Mouse (Mus musculus) MEL (cell line): ENCODE results near the gene Slc7a6. TPM values are rescaled to one million over a fixed set of nuclear protein-coding genes. Genes with fewer than 3 reads are reported as not detected.

Experiments
- DNase-seq: peaks from one replicate; pipeline ENCODE4 v3.0.0; 2011; ENCODE audit warnings: low read depth, low spot score
- H3K27ac ChIP-seq: 2 replicates; pipeline ENCODE4 v1.5.1; 2012; ENCODE audit warnings: low read depth, mild to moderate bottlenecking, control low read depth, low read length, moderate library complexity; ENCODE audit not compliant: control insufficient read depth
- H3K27me3 ChIP-seq, 2 experiments: fragments of 150-350 bp in 1 of 2; sonication (generic) in 1 of 2; 2 replicates each; pipeline ENCODE4 v1.6.1; 2012; ENCODE audit warnings: low read length in 2 of 2, mild to moderate bottlenecking in 2 of 2, improper control_type of control experiment in 1 of 2, moderate library complexity in 1 of 2; ENCODE audit not compliant: insufficient read depth in 2 of 2, control insufficient read depth in 1 of 2
- H3K36me3 ChIP-seq, 2 experiments: 2 replicates each; pipeline ENCODE4 v1.6.1; 2012 to 2014; ENCODE audit warnings: low read length in 2 of 2, improper control_type of control experiment in 1 of 2, inconsistent platforms in 1 of 2, mild to moderate bottlenecking in 1 of 2; ENCODE audit not compliant: insufficient read depth in 2 of 2, control insufficient read depth in 1 of 2
- H3K4me1 ChIP-seq, 2 experiments: fragments of 150-350 bp in 1 of 2; sonication (generic) in 1 of 2; 2 replicates each; pipeline ENCODE4 v1.6.1; 2012; ENCODE audit warnings: low read length in 2 of 2, improper control_type of control experiment in 1 of 2, mild to moderate bottlenecking in 1 of 2; ENCODE audit not compliant: insufficient read depth in 2 of 2, control insufficient read depth in 1 of 2
- H3K4me3 ChIP-seq, 2 experiments: fragments of 150-350 bp in 1 of 2; sonication (generic) in 1 of 2; 2 replicates each; pipeline ENCODE4 v1.5.1; 2012; ENCODE audit warnings: low read depth in 2 of 2, low read length in 2 of 2, mild to moderate bottlenecking in 2 of 2, moderate library complexity in 2 of 2, control low read depth in 1 of 2, improper control_type of control experiment in 1 of 2; ENCODE audit not compliant: control insufficient read depth in 1 of 2, insufficient read depth in 1 of 2
- H3K79me2 ChIP-seq: 2 replicates; pipeline ENCODE4 v1.6.1; 2012; ENCODE audit warnings: mild to moderate bottlenecking, low read length, moderate library complexity; ENCODE audit not compliant: control insufficient read depth, poor library complexity, insufficient read depth
- H3K9ac ChIP-seq: 2 replicates; pipeline ENCODE4 v1.6.1; 2012; ENCODE audit warnings: low read depth, mild to moderate bottlenecking, control low read depth, low read length, moderate library complexity; ENCODE audit not compliant: control insufficient read depth, poor library complexity, severe bottlenecking
- H3K9me3 ChIP-seq: fragments of 150-350 bp; sonication (generic); replicated peaks from 2 replicates; pipeline ENCODE4 v1.6.1; 2012; ENCODE audit warnings: mild to moderate bottlenecking, low read length, improper control_type of control experiment, moderate library complexity; ENCODE audit not compliant: insufficient read depth
- CHD1 ChIP-seq: IDR thresholded peaks from 2 replicates; pipeline ENCODE4 v1.6.1; 2012; ENCODE audit warnings: low read depth, mild to moderate bottlenecking, inconsistent platforms, low read length, improper control_type of control experiment
- CTCF ChIP-seq, 3 experiments: IDR thresholded peaks in 2 of 3; conservative IDR thresholded peaks in 1 of 3; 2 replicates each; pipeline ENCODE4 v1.5.1; 2011 to 2012; ENCODE audit warnings: low read length in 3 of 3, low read depth in 2 of 3, mild to moderate bottlenecking in 2 of 3, improper control_type of control experiment in 1 of 3, inconsistent platforms in 1 of 3, mixed read lengths in 1 of 3, moderate library complexity in 1 of 3; ENCODE audit not compliant: control insufficient read depth in 1 of 3, insufficient read depth in 1 of 3, poor library complexity in 1 of 3, severe bottlenecking in 1 of 3
- ELF1 ChIP-seq: IDR thresholded peaks from 2 replicates; pipeline ENCODE4 v1.6.1; 2014; ENCODE audit warnings: low read depth, mild to moderate bottlenecking, inconsistent platforms, low read length, improper control_type of control experiment, moderate library complexity
- EP300 ChIP-seq, 2 experiments: IDR thresholded peaks; 2 replicates each; pipeline ENCODE4 v1.6.1; 2011; ENCODE audit warnings: improper control_type of control experiment in 2 of 2, low read length in 2 of 2, low read depth in 1 of 2, mild to moderate bottlenecking in 1 of 2
- ETS1 ChIP-seq: IDR thresholded peaks from 2 replicates; pipeline ENCODE4 v1.6.1; 2012; ENCODE audit warnings: low read depth, mild to moderate bottlenecking, inconsistent platforms, low read length, improper control_type of control experiment, moderate library complexity
- GABPA ChIP-seq: IDR thresholded peaks from 2 replicates; pipeline ENCODE4 v1.6.1; 2012; ENCODE audit warnings: low read depth, mild to moderate bottlenecking, inconsistent platforms, low read length, improper control_type of control experiment, moderate library complexity
- HCFC1 ChIP-seq: IDR thresholded peaks from 2 replicates; pipeline ENCODE4 v1.6.1; 2012; ENCODE audit warnings: low read depth, mild to moderate bottlenecking, inconsistent platforms, low read length, improper control_type of control experiment, moderate library complexity
- JUND ChIP-seq: IDR thresholded peaks from 2 replicates; pipeline ENCODE4 v1.6.1; 2011; ENCODE audit warnings: low read depth, mild to moderate bottlenecking, improper control_type of control experiment, low read length
- KAT2A ChIP-seq: conservative IDR thresholded peaks from 2 replicates; pipeline ENCODE4 v1.6.1; 2012; ENCODE audit warnings: low read depth, low read length, improper control_type of control experiment, inconsistent platforms
- MAFK ChIP-seq: IDR thresholded peaks from 2 replicates; pipeline ENCODE4 v1.6.1; 2011; ENCODE audit warnings: low read depth, mild to moderate bottlenecking, low read length, improper control_type of control experiment, borderline replicate concordance
- MAZ ChIP-seq: IDR thresholded peaks from 2 replicates; pipeline ENCODE4 v1.6.1; 2012; ENCODE audit warnings: low read depth, mild to moderate bottlenecking, inconsistent platforms, low read length, improper control_type of control experiment
- MEF2A ChIP-seq: IDR thresholded peaks from 2 replicates; pipeline ENCODE4 v1.6.1; 2014; ENCODE audit warnings: low read depth, mild to moderate bottlenecking, inconsistent platforms, low read length, improper control_type of control experiment; ENCODE audit not compliant: poor library complexity, insufficient replicate concordance, severe bottlenecking; ENCODE audit errors: extremely low read depth
- MXI1 ChIP-seq: IDR thresholded peaks from 2 replicates; pipeline ENCODE4 v1.6.1; 2011; ENCODE audit warnings: mild to moderate bottlenecking, low read depth, low read length, improper control_type of control experiment
- MYC ChIP-seq: IDR thresholded peaks from 2 replicates; pipeline ENCODE4 v1.6.1; 2011; ENCODE audit warnings: low read depth, mild to moderate bottlenecking, low read length, improper control_type of control experiment, moderate library complexity
- POLR2A ChIP-seq, 2 experiments: IDR thresholded peaks; 2 replicates each; pipeline ENCODE4 v1.6.1; 2011 to 2012; ENCODE audit warnings: low read length in 2 of 2, mild to moderate bottlenecking in 2 of 2, control low read depth in 1 of 2, improper control_type of control experiment in 1 of 2, low read depth in 1 of 2, moderate library complexity in 1 of 2; ENCODE audit not compliant: control insufficient read depth in 1 of 2, insufficient read depth in 1 of 2, poor library complexity in 1 of 2
- POLR2AphosphoS2 ChIP-seq: IDR thresholded peaks from 2 replicates; pipeline ENCODE4 v1.6.1; 2011; ENCODE audit warnings: low read length, improper control_type of control experiment
- RAD21 ChIP-seq: IDR thresholded peaks from 2 replicates; pipeline ENCODE4 v1.6.1; 2011; ENCODE audit warnings: mild to moderate bottlenecking, low read depth, low read length, improper control_type of control experiment
- TCF12 ChIP-seq: IDR thresholded peaks from 2 replicates; pipeline ENCODE4 v1.6.1; 2014; ENCODE audit warnings: low read depth, mild to moderate bottlenecking, inconsistent platforms, low read length, improper control_type of control experiment, moderate library complexity
- UBTF ChIP-seq: IDR thresholded peaks from 2 replicates; pipeline ENCODE4 v1.6.1; 2012; ENCODE audit warnings: low read depth, mild to moderate bottlenecking, inconsistent platforms, low read length, improper control_type of control experiment, moderate library complexity, borderline replicate concordance; ENCODE audit not compliant: insufficient read depth
- USF1 ChIP-seq: IDR thresholded peaks from 2 replicates; pipeline ENCODE4 v1.6.1; 2014; ENCODE audit warnings: low read depth, mild to moderate bottlenecking, inconsistent platforms, low read length, improper control_type of control experiment, moderate library complexity
- USF2 ChIP-seq, 2 experiments: IDR thresholded peaks; 2 replicates each; pipeline ENCODE4 v1.6.1; 2011 to 2012; ENCODE audit warnings: improper control_type of control experiment in 2 of 2, low read length in 2 of 2, borderline replicate concordance in 1 of 2, inconsistent platforms in 1 of 2, low read depth in 1 of 2, mild to moderate bottlenecking in 1 of 2; ENCODE audit not compliant: insufficient read depth in 1 of 2
- ZC3H11A ChIP-seq: IDR thresholded peaks from 2 replicates; pipeline ENCODE4 v1.6.1; 2012; ENCODE audit warnings: low read depth, mild to moderate bottlenecking, inconsistent platforms, low read length, improper control_type of control experiment
- ZMIZ1 ChIP-seq: IDR thresholded peaks from 2 replicates; pipeline ENCODE4 v1.6.1; 2012; ENCODE audit warnings: low read depth, mild to moderate bottlenecking, inconsistent platforms, low read length, improper control_type of control experiment, moderate library complexity
- ZNF384 ChIP-seq: IDR thresholded peaks from 2 replicates; pipeline ENCODE4 v1.6.1; 2012; ENCODE audit warnings: low read depth, mild to moderate bottlenecking, inconsistent platforms, low read length, improper control_type of control experiment
- polyA plus RNA-seq, 2 experiments: library from polyadenylated mRNA; stranded (reverse) in 1 of 2; unstranded in 1 of 2; fragments of >175 nt in 1 of 2; fragments of >200 nt in 1 of 2; gene quantifications; 2 replicates each; pipeline versions ENCODE4 v1.2.1 to v1.2.4; 2012; ENCODE audit warnings: low replicate concordance in 2 of 2, low read depth in 1 of 2; ENCODE audit not compliant: insufficient read length in 2 of 2, insufficient read depth in 1 of 2, missing spikeins in 1 of 2
- total RNA-seq: library from RNA; depleted of rRNA; stranded (reverse); fragments of 300-350 nt; gene quantifications from 2 replicates; pipeline ENCODE4 v1.2.3, GENCODE M21; 2012

The Slc7a6 gene
- total and polyA plus RNA-seq, 3 experiments, result 34.4 to 48.2 TPM; not detected in 1

DNA sequence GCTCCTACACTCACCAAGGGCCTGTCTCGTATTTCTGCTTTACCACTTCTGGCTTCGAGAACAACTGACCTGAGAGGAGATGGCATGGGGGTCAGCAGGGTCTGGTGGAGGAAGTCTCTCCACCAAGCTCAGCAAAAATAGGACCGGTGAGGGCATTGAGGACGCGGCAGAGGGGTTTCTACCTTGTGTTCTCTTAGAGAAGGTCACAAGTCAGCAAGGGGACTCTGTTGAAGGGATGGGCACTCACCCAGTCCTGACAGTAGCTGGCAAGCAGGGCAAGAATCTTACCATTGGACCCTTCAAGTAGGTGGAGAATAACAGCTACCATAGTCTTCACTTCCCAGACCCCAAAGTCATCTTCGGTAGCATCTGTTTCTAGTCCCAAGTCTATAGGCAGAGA, 34.7 kb upstream of the Slc7a6 start:
- no peak for DNase-seq
- Histone ChIP-seq H3K9ac (no peak overlapping the region), H3K4me3 (no peak overlapping the region), H3K27me3 (peaks cover 0 to 7% of the 10 kb centered on the region in 2 experiments; a peak in 2 of 4 replicates), H3K79me2 (no peaks in the 10 kb centered on the region; the same call in 1 of the 2 replicates), H3K9me3 (no peaks in the 10 kb centered on the region), H3K4me1 (peaks cover 5 to 22% of the 10 kb centered on the region in 2 experiments), H3K36me3 (peaks cover 1 to 19% of the 10 kb centered on the region in 2 experiments; a peak in 3 of 4 replicates), H3K27ac (no peak overlapping the region)
- no peak for TF ChIP-seq MYC
- no peak for TF ChIP-seq UBTF
- no peak for TF ChIP-seq MXI1
- TF ChIP-seq MAFK, result no peak
- TF ChIP-seq CHD1, result no peak
- no peak for TF ChIP-seq CTCF (IDR thresholded peaks at IDR 0.05 in 2 of 3, conservative IDR thresholded peaks at IDR 0.05 in 1 of 3; ENCODE audit: control insufficient read depth in 1 of 3, insufficient read depth in 1 of 3, low read depth in 2 of 3, low read length in 3 of 3, poor library complexity in 1 of 3, severe bottlenecking in 1 of 3)
- no peak for TF ChIP-seq JUND
- TF ChIP-seq MEF2A, result no peak
- no peak for TF ChIP-seq USF1
- TF ChIP-seq POLR2A (IDR thresholded peaks at IDR 0.05; ENCODE audit: control insufficient read depth in 1 of 2, insufficient read depth in 1 of 2, low read depth in 1 of 2, low read length in 2 of 2, poor library complexity in 1 of 2), result no peak
- TF ChIP-seq GABPA, result no peak

DNA sequence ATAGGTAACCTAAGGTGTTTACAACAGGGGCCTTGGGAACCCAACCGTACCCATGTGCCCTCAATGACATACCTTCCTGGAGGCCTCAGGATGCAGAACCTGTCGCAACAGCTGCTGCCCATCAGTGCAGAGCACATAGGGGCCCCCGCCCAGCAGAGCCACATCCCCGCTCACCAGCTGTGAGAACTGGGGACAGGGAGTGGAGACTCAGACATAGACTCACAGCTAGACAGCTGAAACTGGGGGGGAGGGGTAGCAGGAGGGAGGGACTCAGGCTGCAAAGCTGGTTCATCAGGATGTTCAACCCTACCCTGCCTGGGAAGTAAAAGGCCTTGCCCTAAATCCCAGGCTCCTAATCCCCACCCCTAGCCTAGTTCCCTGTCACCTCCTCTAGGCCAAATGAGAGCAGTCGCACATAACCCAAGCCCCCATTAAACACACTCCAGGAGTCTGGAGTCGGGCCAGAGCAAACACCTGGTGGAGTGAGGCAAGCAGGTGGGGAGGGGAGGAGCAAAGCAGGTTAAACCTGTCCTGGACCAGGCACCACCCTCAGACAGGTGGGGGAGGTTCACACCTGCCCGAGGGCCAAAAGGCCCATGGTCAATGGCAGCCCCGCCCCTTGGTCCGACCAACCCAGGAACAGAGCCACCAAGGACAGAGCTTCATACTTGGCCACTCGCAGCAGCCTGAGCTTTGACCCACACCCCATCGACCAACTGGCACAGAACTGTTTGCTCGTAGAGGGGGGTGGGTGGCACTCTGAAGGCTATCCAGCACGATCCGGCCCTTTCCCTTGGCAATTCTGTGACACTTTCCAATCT, 33.7 kb upstream of the Slc7a6 start:
- peaks cover 5 to 22% of the 10 kb centered on the region in 2 experiments for H3K4me1 ChIP-seq

More for the DNA sequence above, 33.7 kb upstream of the Slc7a6 start:
- no peak overlapping the region for H3K4me3 ChIP-seq
- peaks cover 0 to 7% of the 10 kb centered on the region in 2 experiments; a peak in 2 of 4 replicates for H3K27me3 ChIP-seq
- H3K9me3 ChIP-seq, result no peaks in the 10 kb centered on the region
- H3K36me3 ChIP-seq, result peaks cover 0 to 19% of the 10 kb centered on the region in 2 experiments; a peak in 2 of 4 replicates
- no peak for DNase-seq
- H3K27ac ChIP-seq, result no peak overlapping the region
- TF ChIP-seq TCF12 (no peak), ZNF384 (no peak), RAD21 (no peak), MYC (no peak), ETS1 (no peak), MXI1 (no peak), ZC3H11A (no peak), HCFC1 (no peak), USF1 (no peak), ELF1 (no peak), GABPA (no peak), EP300 (IDR thresholded peaks at IDR 0.05; ENCODE audit: low read depth in 1 of 2, low read length in 2 of 2) (no peak), USF2 (IDR thresholded peaks at IDR 0.05; ENCODE audit: borderline replicate concordance in 1 of 2, insufficient read depth in 1 of 2, low read depth in 1 of 2, low read length in 2 of 2) (no peak), POLR2AphosphoS2 (no peak), KAT2A (no peak), MAZ (no peak), POLR2A (IDR thresholded peaks at IDR 0.05; ENCODE audit: control insufficient read depth in 1 of 2, insufficient read depth in 1 of 2, low read depth in 1 of 2, low read length in 2 of 2, poor library complexity in 1 of 2) (no peak), ZMIZ1 (no peak)
- no peak overlapping the region for H3K9ac ChIP-seq
- H3K79me2 ChIP-seq, result no peaks in the 10 kb centered on the region; the same call in 1 of the 2 replicates
